Mouse (Mus musculus): Measurements from ENCODE around the gene Abcb8. TPM values are rescaled to one million over a fixed set of nuclear protein-coding genes. Genes with fewer than 3 reads are reported as not detected.

The Abcb8 gene
- polyA plus RNA-seq, 1 experiment from 2014 or later = 48.6 TPM

- 58% methylated on average over 3 of the region's 3 CpGs for WGBS
- peaks cover 35% of the 10 kb centered on the region for H3K36me3 ChIP-seq (ENCODE audit: insufficient read depth, low read length)
- TF ChIP-seq CTCF (IDR thresholded peaks at IDR 0.05; ENCODE audit: low read depth) = no peak
- no peak overlapping the region for H3K27ac ChIP-seq
- no peaks in the 10 kb centered on the region for H3K9me3 ChIP-seq (replicated peaks; ENCODE audit: low read length)
- DNase-seq (ENCODE audit: low spot score) (no peak), ATAC-seq (replicated peaks; ENCODE audit: low FRiP score, low read depth) (no peak)
- H3K4me1 ChIP-seq (replicated peaks; ENCODE audit: insufficient read depth, low read length) = no peaks in the 10 kb centered on the region
- no peak overlapping the region for H3K9ac ChIP-seq (ENCODE audit: low read depth, low read length)
- no peak overlapping the region for H3K4me3 ChIP-seq (replicated peaks; ENCODE audit: low read depth, low read length)
- H3K27me3 ChIP-seq (ENCODE audit: insufficient read depth, low read length) = no peaks in the 10 kb centered on the region
- H3K4me2 ChIP-seq (ENCODE audit: low read length) = no peak overlapping the region
Measured at GRCm38 (mm10) chr5:24405389-24405876, 12.0 kb downstream of the Abcb8 start.

- Histone ChIP-seq H3K36me3 (ENCODE audit: insufficient read depth, low read length) (peaks cover 24% of the 10 kb centered on the region; the same call in 1 of the 2 replicates), H3K27me3 (ENCODE audit: insufficient read depth, low read length) (no peaks in the 10 kb centered on the region), H3K9ac (ENCODE audit: low read depth, low read length) (no peak overlapping the region), H3K4me2 (ENCODE audit: low read length) (no peak overlapping the region), H3K4me3 (replicated peaks; ENCODE audit: low read depth, low read length) (no peak overlapping the region), H3K9me3 (replicated peaks; ENCODE audit: low read length) (no peaks in the 10 kb centered on the region), H3K4me1 (replicated peaks; ENCODE audit: insufficient read depth, low read length) (peaks cover 6% of the 10 kb centered on the region), H3K27ac (no peak overlapping the region)
- TF ChIP-seq CTCF (IDR thresholded peaks at IDR 0.05; ENCODE audit: low read depth) = no peak
- ATAC-seq (replicated peaks; ENCODE audit: low FRiP score, low read depth) (no peak), DNase-seq (ENCODE audit: low spot score) (no peak)
- 86% methylated on average over 13 of the region's 13 CpGs for WGBS
Measured at GRCm38 (mm10) chr5:24408651-24409050, 15.2 kb downstream of the Abcb8 start.

GRCm38 (mm10) chr5:24409466-24409865, 16.0 kb downstream of the Abcb8 start:
- no peak for TF ChIP-seq CTCF (IDR thresholded peaks at IDR 0.05; ENCODE audit: low read depth)
- H3K4me2 ChIP-seq (ENCODE audit: low read length) = no peak overlapping the region
- no peak overlapping the region for H3K27ac ChIP-seq
- H3K9me3 ChIP-seq (replicated peaks; ENCODE audit: low read length) = no peaks in the 10 kb centered on the region
- no peaks in the 10 kb centered on the region for H3K27me3 ChIP-seq (ENCODE audit: insufficient read depth, low read length)
- DNase-seq (ENCODE audit: low spot score) = no peak
- 0 out of 2 replicates have a peak, but pooled peaks cover 22% of the 10 kb centered on the region for H3K36me3 ChIP-seq (ENCODE audit: insufficient read depth, low read length)
- H3K9ac ChIP-seq (ENCODE audit: low read depth, low read length) = no peak overlapping the region
- 72% methylated on average over 2 of the region's 2 CpGs for WGBS
- H3K4me1 ChIP-seq (replicated peaks; ENCODE audit: insufficient read depth, low read length) = peaks cover 11% of the 10 kb centered on the region
- ATAC-seq (replicated peaks; ENCODE audit: low FRiP score, low read depth) = no peak
- no peak overlapping the region for H3K4me3 ChIP-seq (replicated peaks; ENCODE audit: low read depth, low read length)

GRCm38 (mm10) chr5:24412063-24412462, 18.6 kb downstream of the Abcb8 start:
- WGBS = 85% methylated on average over 2 of the region's 2 CpGs
- H3K4me3 ChIP-seq (replicated peaks; ENCODE audit: low read depth, low read length) = no peak overlapping the region
- H3K9ac ChIP-seq (ENCODE audit: low read depth, low read length) = no peak overlapping the region
- no peak overlapping the region for H3K4me2 ChIP-seq (ENCODE audit: low read length)
- DNase-seq (ENCODE audit: low spot score) = no peak
- H3K9me3 ChIP-seq (replicated peaks; ENCODE audit: low read length) = no peaks in the 10 kb centered on the region
- H3K36me3 ChIP-seq (ENCODE audit: insufficient read depth, low read length) = 0 out of 2 replicates have a peak, but pooled peaks cover 8% of the 10 kb centered on the region
- ATAC-seq (replicated peaks; ENCODE audit: low FRiP score, low read depth) = no peak
- no peak for TF ChIP-seq CTCF (IDR thresholded peaks at IDR 0.05; ENCODE audit: low read depth)
- H3K27me3 ChIP-seq (ENCODE audit: insufficient read depth, low read length) = no peaks in the 10 kb centered on the region
- H3K4me1 ChIP-seq (replicated peaks; ENCODE audit: insufficient read depth, low read length) = peaks cover 11% of the 10 kb centered on the region
- H3K27ac ChIP-seq = no peak overlapping the region

- Histone ChIP-seq H3K4me1 (replicated peaks; ENCODE audit: insufficient read depth, low read length) (peaks cover 11% of the 10 kb centered on the region), H3K36me3 (ENCODE audit: insufficient read depth, low read length) (0 out of 2 replicates have a peak, but pooled peaks cover 6% of the 10 kb centered on the region), H3K27me3 (ENCODE audit: insufficient read depth, low read length) (no peaks in the 10 kb centered on the region), H3K9ac (ENCODE audit: low read depth, low read length) (no peak within 1 kb of the TSS), H3K27ac (no peak within 1 kb of the TSS), H3K4me3 (replicated peaks; ENCODE audit: low read depth, low read length) (no peak within 1 kb of the TSS), H3K4me2 (ENCODE audit: low read length) (no peak within 1 kb of the TSS), H3K9me3 (replicated peaks; ENCODE audit: low read length) (no peaks in the 10 kb centered on the region)
- peak; percentile 29 for DNase-seq (ENCODE audit: low spot score)
- TF ChIP-seq CTCF (IDR thresholded peaks at IDR 0.05; ENCODE audit: low read depth) = no peak
- 18% methylated on average over 11 of the region's 11 CpGs for WGBS
- ATAC-seq (replicated peaks; ENCODE audit: low FRiP score, low read depth) = no peak; the same call in 1 of the 2 replicates
Measured at GRCm38 (mm10) chr5:24413042-24413693, 19.7 kb downstream of the Abcb8 start, which contains the start of gene Asic3. Asic3 (plus strand) TSS chr5:24413392.

- no peak overlapping the region for H3K9ac ChIP-seq (ENCODE audit: low read depth, low read length)
- 0 out of 2 replicates have a peak, but pooled peaks cover 4% of the 10 kb centered on the region for H3K36me3 ChIP-seq (ENCODE audit: insufficient read depth, low read length)
- 64% methylated on average over 13 of the region's 13 CpGs for WGBS
- TF ChIP-seq CTCF (IDR thresholded peaks at IDR 0.05; ENCODE audit: low read depth) = no peak
- peaks cover 11% of the 10 kb centered on the region for H3K4me1 ChIP-seq (replicated peaks; ENCODE audit: insufficient read depth, low read length)
- H3K4me2 ChIP-seq (ENCODE audit: low read length) = no peak overlapping the region
- no peaks in the 10 kb centered on the region for H3K9me3 ChIP-seq (replicated peaks; ENCODE audit: low read length)
- no peak for ATAC-seq (replicated peaks; ENCODE audit: low FRiP score, low read depth)
- no peak overlapping the region for H3K4me3 ChIP-seq (replicated peaks; ENCODE audit: low read depth, low read length)
- H3K27me3 ChIP-seq (ENCODE audit: insufficient read depth, low read length) = no peaks in the 10 kb centered on the region
- DNase-seq (ENCODE audit: low spot score) = no peak
- no peak overlapping the region for H3K27ac ChIP-seq
Measured at GRCm38 (mm10) chr5:24413938-24414337, 20.5 kb downstream of the Abcb8 start.
